Mouse (Mus musculus): ENCODE results near the gene Frrs1.

DNA sequence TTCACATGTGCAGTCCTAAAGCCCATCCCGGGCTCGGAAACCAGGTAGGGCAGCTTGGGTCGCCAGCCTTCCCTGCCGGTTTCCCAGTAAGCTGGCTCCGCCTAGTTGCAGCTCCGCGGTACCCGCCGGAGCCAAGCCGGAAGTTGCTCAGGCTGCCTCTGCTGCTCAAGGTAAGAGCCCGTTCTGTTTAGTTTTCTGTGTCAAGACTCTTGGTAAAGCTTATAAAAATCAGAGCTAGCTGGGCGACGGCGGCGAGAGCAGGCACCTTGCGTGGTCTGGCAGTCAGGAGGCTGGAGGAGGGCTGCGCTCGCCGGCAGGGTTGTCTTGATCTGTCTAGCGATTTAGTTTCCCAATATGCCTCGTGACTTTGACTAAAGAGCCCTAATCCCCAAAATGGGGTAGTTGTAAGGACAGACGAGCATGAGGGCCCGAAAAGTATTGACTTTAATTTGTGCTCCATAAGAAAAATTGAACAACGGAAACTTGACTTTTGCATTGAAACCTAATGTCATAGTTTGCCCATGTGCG lies 2.3 kb downstream of the Frrs1 start:
- TF ChIP-seq CTCF (IDR thresholded peaks at IDR 0.05; ENCODE audit: borderline replicate concordance, insufficient read depth, low read depth, low read length) (no peak), POLR2A (IDR thresholded peaks at IDR 0.05; ENCODE audit: borderline replicate concordance, insufficient read depth, low read length) (no peak)

All from cerebellum, adult 2 months (tissue).